Mouse (Mus musculus) liver, embryonic 15.5 days (tissue): ENCODE results near the gene Tmem235. TPM values are rescaled to one million over a fixed set of nuclear protein-coding genes. Genes with fewer than 3 reads are reported as not detected.

ENCODE experiments used
- ATAC-seq: fragments of 200-750 bp; cut with Nextera tagmentation; 2 replicates; pipeline ENCODE4 v1.8.0; 2017; ENCODE audit warnings: moderate number of reproducible peaks, mild to moderate bottlenecking, moderate library complexity; ENCODE audit not compliant: insufficient read depth
- H3K27ac ChIP-seq: fragments of 300-500 bp; sonication (generic); replicated peaks from 2 replicates; pipeline ENCODE4 v1.5.1; 2015; ENCODE audit warnings: mild to moderate bottlenecking, inconsistent platforms
- H3K27me3 ChIP-seq: fragments of 300-500 bp; sonication (generic); 2 replicates; pipeline ENCODE4 v1.6.1; 2015; ENCODE audit warnings: mild to moderate bottlenecking, inconsistent platforms
- H3K36me3 ChIP-seq: fragments of 300-500 bp; sonication (generic); replicated peaks from 2 replicates; pipeline ENCODE4 v1.6.1; 2015; ENCODE audit warnings: moderate library complexity, mild to moderate bottlenecking, inconsistent platforms
- H3K4me1 ChIP-seq: fragments of 300-500 bp; sonication (generic); replicated peaks from 2 replicates; pipeline ENCODE4 v1.6.1; 2015; ENCODE audit warnings: inconsistent platforms
- H3K4me2 ChIP-seq: fragments of 300-500 bp; sonication (generic); 2 replicates; pipeline ENCODE4 v1.6.1; 2015; ENCODE audit warnings: moderate library complexity, mild to moderate bottlenecking, inconsistent platforms
- H3K4me3 ChIP-seq: fragments of 300-500 bp; sonication (generic); replicated peaks from 2 replicates; pipeline ENCODE4 v1.5.1; 2015; ENCODE audit warnings: mild to moderate bottlenecking, inconsistent platforms
- H3K9ac ChIP-seq: fragments of 300-500 bp; sonication (generic); 2 replicates; pipeline ENCODE4 v1.6.1; 2015; ENCODE audit warnings: moderate library complexity, mild to moderate bottlenecking, inconsistent platforms
- H3K9me3 ChIP-seq: fragments of 300-500 bp; sonication (generic); replicated peaks from 2 replicates; pipeline ENCODE4 v1.6.1; 2016; ENCODE audit warnings: inconsistent platforms
- WGBS: fragments of 180-500 bp; shearing (Covaris S2); methylation state at CpG from one replicate; pipeline ENCODE4 v1.1.7; 2015; ENCODE audit warnings: mixed read lengths; ENCODE audit not compliant: insufficient replicate concordance; 5-methylcytosine and 5-hydroxymethylcytosine counted together
- polyA plus RNA-seq: library from polyadenylated mRNA; unstranded; fragments of >200 nt; fragmentation: Nextera tagmentation; extraction: Ambion mirVana; gene quantifications from 2 replicates; pipeline ENCODE4 v1.2.1, GENCODE M21; 2015

Tmem235 gene
- polyA plus RNA-seq, 1 experiment from 2014 or later: not detected

- Histone ChIP-seq H3K9me3 (no peaks in the 10 kb centered on the region), H3K27me3 (peaks cover 44% of the 10 kb centered on the region), H3K36me3 (no peaks in the 10 kb centered on the region), H3K27ac (no peak overlapping the region), H3K9ac (no peak overlapping the region), H3K4me3 (no peak overlapping the region), H3K4me2 (no peak overlapping the region), H3K4me1 (peaks cover 28% of the 10 kb centered on the region)
- no peak for ATAC-seq
- WGBS: 67% methylated on average over 19 of the region's 19 CpGs
Measured at GRCm38 (mm10) chr11:117891581-117892175, 31.1 kb downstream of the Tmem235 start.

GRCm38 (mm10) chr11:117892199-117892598 lies 31.6 kb downstream of the Tmem235 start:
- WGBS: 50% methylated on average over 6 of the region's 6 CpGs
- Histone ChIP-seq H3K9ac (no peak overlapping the region), H3K4me3 (no peak overlapping the region), H3K27ac (no peak overlapping the region), H3K4me1 (peaks cover 24% of the 10 kb centered on the region), H3K36me3 (no peaks in the 10 kb centered on the region), H3K27me3 (peaks cover 44% of the 10 kb centered on the region), H3K9me3 (no peaks in the 10 kb centered on the region), H3K4me2 (no peak overlapping the region)
- ATAC-seq: no peak

- Histone ChIP-seq H3K27me3 (peaks cover 27% of the 10 kb centered on the region), H3K9me3 (no peaks in the 10 kb centered on the region), H3K27ac (no peak overlapping the region), H3K4me1 (peaks cover 12% of the 10 kb centered on the region; the same call in 1 of the 2 replicates), H3K4me3 (no peak overlapping the region), H3K4me2 (no peak overlapping the region), H3K9ac (no peak overlapping the region), H3K36me3 (no peaks in the 10 kb centered on the region)
- ATAC-seq: no peak
- 33% methylated on average over 10 of the region's 10 CpGs for WGBS
Measured at GRCm38 (mm10) chr11:117894676-117895075, 34.1 kb downstream of the Tmem235 start.

- Histone ChIP-seq H3K4me2 (no peak overlapping the region), H3K4me3 (no peak overlapping the region), H3K36me3 (no peaks in the 10 kb centered on the region), H3K27ac (no peak overlapping the region), H3K9me3 (no peaks in the 10 kb centered on the region), H3K9ac (no peak overlapping the region), H3K4me1 (0 out of 2 replicates have a peak, but pooled peaks cover 3% of the 10 kb centered on the region), H3K27me3 (peaks cover 10% of the 10 kb centered on the region; the same call in 1 of the 2 replicates)
- 29% methylated on average over 2 of the region's 2 CpGs for WGBS
- ATAC-seq: no peak
Measured at GRCm38 (mm10) chr11:117896533-117896932, 36.0 kb downstream of the Tmem235 start.

- 42% methylated on average over 2 of the region's 2 CpGs for WGBS
- H3K27ac ChIP-seq: no peak overlapping the region
- no peak for ATAC-seq
Measured at GRCm38 (mm10) chr11:117902282-117902681, 41.7 kb downstream of the Tmem235 start.

GRCm38 (mm10) chr11:117904442-117904841 lies 43.9 kb downstream of the Tmem235 start:
- H3K27me3 ChIP-seq: no peaks in the 10 kb centered on the region; the same call in 1 of the 2 replicates
- no peak overlapping the region for H3K27ac ChIP-seq
- H3K9ac ChIP-seq: no peak overlapping the region
- H3K9me3 ChIP-seq: no peaks in the 10 kb centered on the region
- no peaks in the 10 kb centered on the region for H3K36me3 ChIP-seq
- no peak for ATAC-seq
- 54% methylated on average over 8 of the region's 8 CpGs for WGBS
- no peaks in the 10 kb centered on the region for H3K4me1 ChIP-seq
- H3K4me3 ChIP-seq: no peak overlapping the region
- no peak overlapping the region for H3K4me2 ChIP-seq

More at GRCm38 (mm10) chr11:117902282-117902681, 41.7 kb downstream of the Tmem235 start:
- no peaks in the 10 kb centered on the region for H3K27me3 ChIP-seq
- no peaks in the 10 kb centered on the region for H3K9me3 ChIP-seq
- no peak overlapping the region for H3K4me3 ChIP-seq
- no peak overlapping the region for H3K9ac ChIP-seq
- no peak overlapping the region for H3K4me2 ChIP-seq
- H3K4me1 ChIP-seq: no peaks in the 10 kb centered on the region
- H3K36me3 ChIP-seq: no peaks in the 10 kb centered on the region

- no peak overlapping the region for H3K27ac ChIP-seq
- ATAC-seq: no peak
- WGBS: 37% methylated on average over 8 of the region's 8 CpGs
Measured at GRCm38 (mm10) chr11:117909337-117909736, 48.8 kb downstream of the Tmem235 start.

GRCm38 (mm10) chr11:117912684-117913352 lies 52.3 kb downstream of the Tmem235 start:
- ATAC-seq: peak; percentile 66
- peaks cover 43% of the 10 kb centered on the region for H3K4me1 ChIP-seq
- H3K4me3 ChIP-seq: peak overlapping the region; percentile 4; the same call in 1 of the 2 replicates
- H3K4me2 ChIP-seq: peak overlapping the region; percentile 57
- peaks cover 8% of the 10 kb centered on the region; the same call in 1 of the 2 replicates for H3K9me3 ChIP-seq
- WGBS: 19% methylated on average over 13 of the region's 13 CpGs
- H3K36me3 ChIP-seq: peaks cover 6% of the 10 kb centered on the region
- H3K27ac ChIP-seq: peak overlapping the region; percentile 85
- H3K9ac ChIP-seq: peak overlapping the region; percentile 2; the same call in 1 of the 2 replicates
- H3K27me3 ChIP-seq: peaks cover 13% of the 10 kb centered on the region; the same call in 1 of the 2 replicates

More at GRCm38 (mm10) chr11:117909337-117909736, 48.8 kb downstream of the Tmem235 start:
- H3K4me3 ChIP-seq: no peak overlapping the region
- no peaks in the 10 kb centered on the region for H3K36me3 ChIP-seq
- peaks cover 3% of the 10 kb centered on the region; the same call in 1 of the 2 replicates for H3K27me3 ChIP-seq
- H3K9me3 ChIP-seq: no peaks in the 10 kb centered on the region
- no peak overlapping the region for H3K9ac ChIP-seq
- H3K4me1 ChIP-seq: peaks cover 28% of the 10 kb centered on the region
- H3K4me2 ChIP-seq: no peak overlapping the region

GRCm38 (mm10) chr11:117914531-117914930 lies 54.0 kb downstream of the Tmem235 start:
- Histone ChIP-seq H3K4me1 (peaks cover 46% of the 10 kb centered on the region), H3K36me3 (peaks cover 6% of the 10 kb centered on the region), H3K27me3 (peaks cover 23% of the 10 kb centered on the region; the same call in 1 of the 2 replicates), H3K27ac (peak overlapping the region; percentile 85), H3K4me3 (no peak overlapping the region), H3K9me3 (peaks cover 8% of the 10 kb centered on the region; the same call in 1 of the 2 replicates), H3K4me2 (peak overlapping the region; percentile 57), H3K9ac (peak overlapping the region; percentile 36; the same call in 1 of the 2 replicates)
- peak; percentile 95 for ATAC-seq
- 15% methylated on average over 12 of the region's 12 CpGs for WGBS
